Mouse (Mus musculus) ES-Bruce4 (cell line): ENCODE results near the gene Pnpla8.

Source experiments
- CTCF ChIP-seq: IDR thresholded peaks from one replicate; pipeline ENCODE4 v1.8.1; 2011; ENCODE audit warnings: low read depth, low read length
- POLR2A ChIP-seq: IDR thresholded peaks from one replicate; pipeline ENCODE4 v1.8.1; 2011; ENCODE audit warnings: low read length; ENCODE audit not compliant: insufficient read depth

DNA sequence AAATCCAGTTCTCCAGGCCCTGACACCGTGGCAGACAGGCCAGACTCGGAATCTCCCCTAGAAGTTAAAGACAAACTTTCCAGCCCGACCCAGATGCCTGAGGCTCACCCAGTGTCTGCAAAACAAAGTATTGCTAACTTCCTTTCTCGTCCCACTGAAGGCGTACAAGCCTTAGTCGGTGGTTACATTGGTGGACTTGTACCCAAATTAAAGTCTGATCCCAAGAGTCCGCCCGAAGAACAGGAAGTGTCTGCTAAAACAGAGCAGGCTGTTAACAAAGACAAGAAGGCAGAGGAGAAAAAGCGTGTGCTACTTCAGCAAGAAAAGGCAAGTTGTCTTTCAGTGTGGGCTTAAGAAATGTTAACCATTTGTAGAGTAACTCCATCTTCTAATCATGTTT is 62.2 kb downstream of the Pnpla8 start:
- TF ChIP-seq CTCF (no peak), POLR2A (no peak)
